Mouse (Mus musculus) lung, adult 2 months (tissue): ENCODE results near the gene Dap.

Experiments
- CTCF ChIP-seq: fragments of 200-500 bp; IDR thresholded peaks from 2 replicates; pipeline ENCODE4 v1.5.1; 2011; ENCODE audit warnings: mild to moderate bottlenecking, low read length, control low read depth; ENCODE audit not compliant: insufficient read depth
- POLR2A ChIP-seq: fragments of 200-500 bp; IDR thresholded peaks from 2 replicates; pipeline ENCODE4 v1.6.1; 2011; ENCODE audit warnings: low read depth, mild to moderate bottlenecking, control low read depth, low read length, borderline replicate concordance; ENCODE audit errors: extremely low read depth

- TF ChIP-seq CTCF (peak; percentile 40; the same call in 1 of the 2 replicates), POLR2A (no peak)
These were observed 85.4 kb downstream of the Dap start for GRCm38 (mm10) chr15:31309526-31309925.
